ENCODE assay signal across 13 mouse cellular contexts in genomic region chr2:35841841-35842420, GRCm38 (mm10).
DNase-seq lines count a peak whose midpoint lies in the region; ATAC-seq and TF ChIP-seq lines count a peak whose summit lies in the region.
"Had no signal": no experiment of that assay in that cellular context is flagged by ENCODE, and none has a peak within 500 bp of the region (broad histone marks: within the 10 kb centered on the region; RNA-seq: fewer than 3 reads in every experiment).

No protein-coding gene starts in this region.

- H3K27ac ChIP-seq in heart, postnatal 0 days (ENCODE audit: low read depth), result no peak overlapping the region
- no peak overlapping the region for H3K27ac ChIP-seq in midbrain, postnatal 0 days (ENCODE audit: low read depth, low read length)
- no peak overlapping the region for H3K27ac ChIP-seq in midbrain, embryonic 16.5 days (ENCODE audit: low read length)
- H3K27ac ChIP-seq in intestine, embryonic 15.5 days, result peak overlapping the region; percentile 39
- peak overlapping the region; percentile 83 for H3K27ac ChIP-seq in stomach, postnatal 0 days (replicated peaks)
- H3K27ac ChIP-seq: forebrain, embryonic 10.5 days; midbrain, embryonic 15.5 days had no signal

- 69% methylated on average over 4 of the region's 4 CpGs for WGBS in heart, postnatal 0 days
- 66% methylated on average over 4 of the region's 4 CpGs for WGBS in midbrain, postnatal 0 days
- WGBS in midbrain, embryonic 16.5 days, result 64% methylated on average over 4 of the region's 4 CpGs
- 66% methylated on average over 4 of the region's 4 CpGs for WGBS in intestine, embryonic 15.5 days
- 60% methylated on average over 4 of the region's 4 CpGs for WGBS in stomach, postnatal 0 days

- peaks cover 15% of the 10 kb centered on the region; the same call in 1 of the 2 replicates for H3K4me1 ChIP-seq in heart, postnatal 0 days (ENCODE audit: control insufficient read depth, insufficient read depth)
- peaks cover 3% of the 10 kb centered on the region; the same call in 1 of the 2 replicates for H3K4me1 ChIP-seq in midbrain, postnatal 0 days (ENCODE audit: insufficient read depth, low read length)
- H3K4me1 ChIP-seq in midbrain, embryonic 16.5 days (ENCODE audit: control insufficient read depth, insufficient read depth, low read length), result peaks cover 18% of the 10 kb centered on the region
- peaks cover 21% of the 10 kb centered on the region for H3K4me1 ChIP-seq in intestine, embryonic 15.5 days (replicated peaks)
- no peaks in the 10 kb centered on the region for H3K4me1 ChIP-seq in stomach, postnatal 0 days (replicated peaks; ENCODE audit: control insufficient read depth, insufficient read depth)

- H3K4me3 ChIP-seq in heart, postnatal 0 days (ENCODE audit: low read depth, low read length), result no peak overlapping the region
- H3K4me3 ChIP-seq in midbrain, postnatal 0 days (ENCODE audit: low read depth, low read length), result no peak overlapping the region
- H3K4me3 ChIP-seq in midbrain, embryonic 16.5 days (ENCODE audit: low read depth, low read length), result no peak overlapping the region
- no peak overlapping the region for H3K4me3 ChIP-seq in intestine, embryonic 15.5 days (replicated peaks)
- H3K4me3 ChIP-seq in stomach, postnatal 0 days (ENCODE audit: low read depth, low read length), result no peak overlapping the region
- H3K4me3 ChIP-seq: forebrain, embryonic 10.5 days; heart, embryonic 15.5 days; midbrain, embryonic 15.5 days had no signal

- DNase-seq in heart, postnatal 0 days (ENCODE audit: low spot score), result no peak
- DNase-seq in heart, postnatal 36 days, result no peak
- no peak for DNase-seq in midbrain, postnatal 0 days (ENCODE audit: low spot score)
- DNase-seq in stomach, postnatal 0 days (ENCODE audit: low spot score), result no peak
- DNase-seq in retina, embryonic 14.5 days (ENCODE audit: low spot score), result no peak
- DNase-seq: embryo, embryonic 11 days had no signal

- intact Hi-C loops in heart, postnatal 36 days (cut with DNase I), result no loop called here

- no peak overlapping the region for H3K4me2 ChIP-seq in heart, postnatal 0 days (ENCODE audit: low read depth, low read length)
- H3K4me2 ChIP-seq in midbrain, postnatal 0 days (ENCODE audit: low read depth, low read length, poor library complexity, severe bottlenecking), result no peak overlapping the region
- H3K4me2 ChIP-seq in midbrain, embryonic 16.5 days (ENCODE audit: low read length), result no peak overlapping the region
- peak overlapping the region; percentile 29; the same call in 1 of the 2 replicates for H3K4me2 ChIP-seq in intestine, embryonic 15.5 days (replicated peaks)
- no peak overlapping the region for H3K4me2 ChIP-seq in stomach, postnatal 0 days (replicated peaks; ENCODE audit: low read depth)
- H3K4me2 ChIP-seq: midbrain, embryonic 15.5 days had no signal

- TF ChIP-seq CTCF in heart, postnatal 0 days (IDR thresholded peaks at IDR 0.05; ENCODE audit: low read depth), result 0 out of 2 replicates have a peak, but pooled peaks have one; percentile 11
- 0 out of 2 replicates have a peak, but pooled peaks have one; percentile 17 for TF ChIP-seq CTCF in midbrain, postnatal 0 days (IDR thresholded peaks at IDR 0.05)
- TF ChIP-seq CTCF in stomach, postnatal 0 days (IDR thresholded peaks at IDR 0.05; ENCODE audit: low read depth), result peak; percentile 52

- ATAC-seq in heart, postnatal 0 days (ENCODE audit: insufficient read depth, low read depth), result no peak
- no peak for ATAC-seq in midbrain, postnatal 0 days (ENCODE audit: low FRiP score)
- ATAC-seq in midbrain, embryonic 16.5 days, result no peak
- 0 out of 2 replicates have a peak, but pooled peaks have one; percentile 12 for ATAC-seq in intestine, embryonic 15.5 days
- ATAC-seq in stomach, postnatal 0 days (ENCODE audit: low FRiP score, low TSS enrichment), result no peak
- no peak for ATAC-seq in inflammation-experienced regulatory T-cells, adult 6 months
- ATAC-seq: CD4-positive, CD25-positive, alpha-beta regulatory T cell, adult 4 months had no signal

- no peak overlapping the region for H3K9ac ChIP-seq in heart, postnatal 0 days (replicated peaks; ENCODE audit: low read depth, low read length)
- no peak overlapping the region for H3K9ac ChIP-seq in midbrain, postnatal 0 days (replicated peaks; ENCODE audit: low read length, poor library complexity, severe bottlenecking)
- no peak overlapping the region for H3K9ac ChIP-seq in midbrain, embryonic 16.5 days (ENCODE audit: low read depth, low read length)
- H3K9ac ChIP-seq in intestine, embryonic 15.5 days, result no peak overlapping the region
- H3K9ac ChIP-seq in stomach, postnatal 0 days (ENCODE audit: low read length), result no peak overlapping the region
- H3K9ac ChIP-seq: heart, embryonic 15.5 days; midbrain, embryonic 15.5 days had no signal

- TF ChIP-seq EP300 in heart, postnatal 0 days (IDR thresholded peaks at IDR 0.05; ENCODE audit: low read depth), result no peak
- TF ChIP-seq EP300 in stomach, postnatal 0 days (optimal IDR thresholded peaks at IDR 0.05), result no peak

- H3K36me3 ChIP-seq in heart, postnatal 0 days (replicated peaks; ENCODE audit: control insufficient read depth, insufficient read depth, low read length), result no peaks in the 10 kb centered on the region
- H3K36me3 ChIP-seq in midbrain, postnatal 0 days (ENCODE audit: insufficient read depth, low read length), result no peaks in the 10 kb centered on the region
- no peaks in the 10 kb centered on the region for H3K36me3 ChIP-seq in midbrain, embryonic 16.5 days (ENCODE audit: control insufficient read depth, insufficient read depth, low read length)
- no peaks in the 10 kb centered on the region for H3K36me3 ChIP-seq in intestine, embryonic 15.5 days
- no peaks in the 10 kb centered on the region for H3K36me3 ChIP-seq in stomach, postnatal 0 days (ENCODE audit: control insufficient read depth, insufficient read depth, low read length)
- H3K36me3 ChIP-seq: forebrain, embryonic 10.5 days; heart, embryonic 15.5 days; midbrain, embryonic 15.5 days had no signal

- H3K9me3 ChIP-seq in heart, postnatal 0 days (replicated peaks; ENCODE audit: control insufficient read depth, low read length), result peaks cover 5% of the 10 kb centered on the region
- H3K9me3 ChIP-seq in midbrain, postnatal 0 days (ENCODE audit: low read length), result no peaks in the 10 kb centered on the region
- no peaks in the 10 kb centered on the region for H3K9me3 ChIP-seq in midbrain, embryonic 16.5 days (replicated peaks; ENCODE audit: control insufficient read depth, low read length, poor library complexity, severe bottlenecking)
- no peaks in the 10 kb centered on the region for H3K9me3 ChIP-seq in intestine, embryonic 15.5 days
- H3K9me3 ChIP-seq in stomach, postnatal 0 days (ENCODE audit: control insufficient read depth, low read length), result no peaks in the 10 kb centered on the region
- H3K9me3 ChIP-seq: midbrain, embryonic 15.5 days had no signal

- 0 out of 2 replicates have a peak, but pooled peaks cover 6% of the 10 kb centered on the region for H3K27me3 ChIP-seq in heart, postnatal 0 days (ENCODE audit: control insufficient read depth, insufficient read depth, low read length)
- H3K27me3 ChIP-seq in midbrain, postnatal 0 days (ENCODE audit: insufficient read depth, low read length), result no peaks in the 10 kb centered on the region
- H3K27me3 ChIP-seq in midbrain, embryonic 16.5 days (ENCODE audit: control insufficient read depth, insufficient read depth, low read depth, low read length), result no peaks in the 10 kb centered on the region
- no peaks in the 10 kb centered on the region for H3K27me3 ChIP-seq in intestine, embryonic 15.5 days (replicated peaks)
- no peaks in the 10 kb centered on the region for H3K27me3 ChIP-seq in stomach, postnatal 0 days (ENCODE audit: control insufficient read depth, insufficient read depth, low read length)
- H3K27me3 ChIP-seq: heart, embryonic 15.5 days; midbrain, embryonic 15.5 days had no signal

Comparison
In these comparisons a context has a peak if more than half of its experiments do, and no peak if none do; other contexts are left out.
1. H3K27ac ChIP-seq: peak in intestine, embryonic 15.5 days (single experiment) and stomach, postnatal 0 days (single experiment); none in heart, postnatal 0 days (single experiment), midbrain, postnatal 0 days (single experiment) and midbrain, embryonic 16.5 days (single experiment).
2. Peak in every context shown above with its lines, with median percentiles within 50 percentile points of each other: CTCF ChIP-seq.